ENCODE assay signal across 11 mouse cellular contexts in the genomic region with DNA sequence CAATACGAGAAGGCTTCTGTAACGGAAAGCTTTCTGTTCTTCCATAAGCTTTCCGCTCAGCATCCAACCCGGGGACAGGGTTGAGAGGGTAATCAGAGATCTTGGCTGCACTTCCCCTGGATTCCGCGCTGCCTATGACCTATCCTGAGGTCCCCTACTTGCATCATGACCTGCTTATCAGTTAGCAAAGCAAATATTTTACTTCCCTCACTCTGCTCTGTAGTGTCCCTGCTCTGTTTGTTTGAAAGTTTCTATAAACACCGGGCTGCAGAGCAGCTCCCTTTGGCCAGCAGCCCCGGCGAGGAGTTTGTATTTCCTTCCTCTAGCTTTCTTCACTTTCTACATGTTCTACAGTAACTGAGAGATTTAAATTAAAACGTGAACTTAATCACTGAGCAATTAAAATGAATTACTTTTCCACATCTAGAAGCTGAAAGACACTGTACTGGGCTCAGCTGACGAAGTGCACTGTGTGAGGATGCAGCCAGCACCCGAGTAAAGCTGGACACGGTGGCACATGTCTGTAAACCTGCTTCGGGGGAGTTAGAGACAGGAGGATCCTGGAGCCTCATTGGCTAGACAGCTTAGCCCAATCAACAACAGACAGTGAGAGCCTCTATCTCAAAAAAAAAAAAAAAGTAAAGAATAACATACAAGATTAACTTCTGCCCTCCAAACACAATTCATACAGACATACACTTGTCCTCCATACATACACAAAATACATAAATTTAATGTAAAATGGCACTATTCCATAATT. TPM values are rescaled to one million over a fixed set of nuclear protein-coding genes. Genes with fewer than 3 reads are reported as not detected.
A peak's percentile ranks its signal among the peaks of the same experiment; 100 is the strongest.
DNase-seq lines count a peak whose midpoint lies in the region; ATAC-seq lines count a peak whose summit lies in the region.
"Had no signal": no experiment of that assay in that cellular context is flagged by ENCODE, and none has a peak within 500 bp of the region (broad histone marks: within the 10 kb centered on the region; RNA-seq: fewer than 3 reads in every experiment).

No protein-coding gene starts in this region.

- no peaks in the 10 kb centered on the region for H3K9me3 ChIP-seq in heart, embryonic 12.5 days (replicated peaks)
- H3K9me3 ChIP-seq in liver, embryonic 11.5 days (ENCODE audit: control insufficient read depth, low read length), result no peaks in the 10 kb centered on the region
- no peaks in the 10 kb centered on the region for H3K9me3 ChIP-seq in hindbrain, embryonic 13.5 days
- H3K9me3 ChIP-seq: forebrain, embryonic 12.5 days had no signal

- ATAC-seq in heart, embryonic 12.5 days (ENCODE audit: insufficient number of reproducible peaks, low FRiP score), result peak; percentile 88
- ATAC-seq in liver, embryonic 11.5 days (replicated peaks; ENCODE audit: low FRiP score), result peak; percentile 64
- no peak for ATAC-seq in erythroid progenitor cell, adult 5-6 weeks (replicated peaks; ENCODE audit: low FRiP score, poor library complexity, severe bottlenecking)
- ATAC-seq in hindbrain, embryonic 13.5 days (ENCODE audit: low FRiP score), result no peak

- DNase-seq in heart, adult 11 months, result peak; percentile 94
- no peak for DNase-seq in heart, postnatal 25 days (ENCODE audit: low spot score)
- DNase-seq in liver, embryonic 11.5 days (ENCODE audit: low spot score), result no peak
- peak; percentile 83 for DNase-seq in lung, postnatal 25 days (ENCODE audit: low spot score)
- no peak for DNase-seq in urinary bladder, postnatal 36 days (ENCODE audit: low spot score in 2 of 2)
- DNase-seq: B cell, adult 2 months; cerebellum, postnatal 36 days had no signal

- H3K27me3 ChIP-seq in heart, embryonic 12.5 days (replicated peaks), result no peaks in the 10 kb centered on the region
- H3K27me3 ChIP-seq in liver, embryonic 11.5 days (replicated peaks; ENCODE audit: control insufficient read depth, insufficient read depth, low read length), result no peaks in the 10 kb centered on the region
- H3K27me3 ChIP-seq in hindbrain, embryonic 13.5 days, result no peaks in the 10 kb centered on the region
- H3K27me3 ChIP-seq: forebrain, embryonic 12.5 days had no signal

- H3K27ac ChIP-seq in heart, embryonic 12.5 days (ENCODE audit: poor library complexity, severe bottlenecking), result peak overlapping the region; percentile 38; the same call in 1 of the 2 replicates
- H3K27ac ChIP-seq in liver, embryonic 11.5 days (ENCODE audit: low read depth, low read length), result no peak overlapping the region; the same call in 1 of the 2 replicates
- H3K27ac ChIP-seq in hindbrain, embryonic 13.5 days, result no peak overlapping the region
- H3K27ac ChIP-seq: forebrain, embryonic 12.5 days had no signal

- peaks cover 33% of the 10 kb centered on the region for H3K4me1 ChIP-seq in heart, embryonic 12.5 days (replicated peaks)
- H3K4me1 ChIP-seq in liver, embryonic 11.5 days (replicated peaks; ENCODE audit: control insufficient read depth, insufficient read depth, low read length), result no peaks in the 10 kb centered on the region; the same call in 1 of the 2 replicates
- no peaks in the 10 kb centered on the region for H3K4me1 ChIP-seq in hindbrain, embryonic 13.5 days (replicated peaks)
- H3K4me1 ChIP-seq: forebrain, embryonic 12.5 days had no signal

- peak overlapping the region; percentile 23 for H3K4me2 ChIP-seq in heart, embryonic 12.5 days
- peak overlapping the region; percentile 31 for H3K4me2 ChIP-seq in liver, embryonic 11.5 days
- no peak overlapping the region for H3K4me2 ChIP-seq in hindbrain, embryonic 13.5 days
- H3K4me2 ChIP-seq: forebrain, embryonic 12.5 days had no signal

- 27% methylated on average over 14 of the region's 14 CpGs for WGBS in heart, embryonic 12.5 days
- 43% methylated on average over 14 of the region's 14 CpGs for WGBS in liver, embryonic 11.5 days
- WGBS in hindbrain, embryonic 13.5 days, result 74% methylated on average over 14 of the region's 14 CpGs

- no peaks in the 10 kb centered on the region for H3K36me3 ChIP-seq in heart, embryonic 12.5 days
- no peaks in the 10 kb centered on the region for H3K36me3 ChIP-seq in liver, embryonic 11.5 days (ENCODE audit: control insufficient read depth, insufficient read depth, low read length)
- no peaks in the 10 kb centered on the region for H3K36me3 ChIP-seq in hindbrain, embryonic 13.5 days
- H3K36me3 ChIP-seq: forebrain, embryonic 12.5 days had no signal

- no peak overlapping the region for H3K4me3 ChIP-seq in heart, embryonic 12.5 days
- no peak overlapping the region for H3K4me3 ChIP-seq in liver, embryonic 11.5 days (ENCODE audit: low read depth, low read length)
- H3K4me3 ChIP-seq in hindbrain, embryonic 13.5 days, result no peak overlapping the region
- H3K4me3 ChIP-seq: forebrain, embryonic 12.5 days had no signal

- intact Hi-C loops in heart, postnatal 25 days (cut with DNase I), result no loop called here

- no peak overlapping the region for H3K9ac ChIP-seq in heart, embryonic 12.5 days
- H3K9ac ChIP-seq in liver, embryonic 11.5 days (ENCODE audit: low read depth, low read length), result no peak overlapping the region
- H3K9ac ChIP-seq in hindbrain, embryonic 13.5 days, result no peak overlapping the region
- H3K9ac ChIP-seq: forebrain, embryonic 12.5 days had no signal

RNA-seq across cellular contexts. Expression of gene Thsd4, which starts 43.7 kb away (rescaled TPM):
- total RNA-seq in heart, postnatal 25 days (2021), result 1 to 10 TPM; 6.2 to 6.4 TPM
- polyA plus RNA-seq in heart, embryonic 12.5 days (2016; fragmentation: Nextera tagmentation; extraction: Ambion mirVana), result 12.4 and 14.0 TPM in 2 replicates
- polyA plus RNA-seq in liver, embryonic 11.5 days (2014; fragmentation: Nextera tagmentation; extraction: Ambion mirVana), result 5.9 and 6.8 TPM in 2 replicates
- not detected in 2 replicates for total RNA-seq in erythroid progenitor cell, adult 5-6 weeks (2015; ENCODE audit: low replicate concordance)
- total RNA-seq in erythroid progenitor cell, adult 5-6 weeks (2017; ENCODE audit: low replicate concordance), result not detected in 2 replicates
- 6.2 and 8.1 TPM in 2 replicates for polyA plus RNA-seq in hindbrain, embryonic 13.5 days (2015; fragmentation: Nextera tagmentation; extraction: Ambion mirVana)

Comparison
In these comparisons a context has a peak if more than half of its experiments do, and no peak if none do; other contexts are left out.
1. DNase-seq: peak in heart, adult 11 months (single experiment) and lung, postnatal 25 days (single experiment); none in heart, postnatal 25 days (single experiment), liver, embryonic 11.5 days (single experiment) and urinary bladder, postnatal 36 days (0 of 2).
2. ATAC-seq: peak in heart, embryonic 12.5 days (single experiment) and liver, embryonic 11.5 days (single experiment); none in erythroid progenitor cell, adult 5-6 weeks (single experiment) and hindbrain, embryonic 13.5 days (single experiment).